Mouse (Mus musculus) CH12.LX (cell line): ENCODE results near the gene Ephb4. TPM values are rescaled to one million over a fixed set of nuclear protein-coding genes. Genes with fewer than 3 reads are reported as not detected.

Experiments
- DNase-seq: peaks from one replicate; pipeline ENCODE4 v3.0.0-alpha.2; 2013; ENCODE audit errors: extremely low read depth
- H3K27ac ChIP-seq: 2 replicates; pipeline ENCODE4 v1.5.1; 2012; ENCODE audit warnings: low read depth, mild to moderate bottlenecking, control low read depth, moderate library complexity; ENCODE audit not compliant: insufficient read depth
- H3K27me3 ChIP-seq: replicated peaks from 2 replicates; pipeline ENCODE3; 2012; ENCODE audit warnings: inconsistent platforms
- H3K36me3 ChIP-seq, 2 experiments: replicated peaks in 1 of 2; 2 replicates each; pipeline versions ENCODE3 to v1.6.1; 2012; ENCODE audit warnings: inconsistent platforms in 1 of 2, low read length in 1 of 2, mild to moderate bottlenecking in 1 of 2, mixed read lengths in 1 of 2, moderate library complexity in 1 of 2; ENCODE audit not compliant: control insufficient read depth in 1 of 2, insufficient read depth in 1 of 2
- H3K4me1 ChIP-seq, 2 experiments: 2 replicates each; pipeline ENCODE4 v1.6.1; 2012; ENCODE audit warnings: inconsistent platforms in 1 of 2, moderate library complexity in 1 of 2; ENCODE audit not compliant: insufficient read depth in 2 of 2, control insufficient read depth in 1 of 2
- H3K4me2 ChIP-seq: 2 replicates; pipeline ENCODE4 v1.6.1; 2012; ENCODE audit warnings: low read depth, mild to moderate bottlenecking, control low read depth; ENCODE audit not compliant: poor library complexity, insufficient read depth, severe bottlenecking
- H3K4me3 ChIP-seq, 3 experiments: fragments of 150-350 bp in 1 of 3; sonication (generic) in 1 of 3; replicated peaks in 1 of 3; 2 replicates each; pipeline versions ENCODE3 to v1.5.1; 2011 to 2012; ENCODE audit warnings: low read depth in 2 of 3, low read length in 2 of 3, mild to moderate bottlenecking in 2 of 3, moderate library complexity in 2 of 3, control low read depth in 1 of 3, improper control_type of control experiment in 1 of 3, inconsistent platforms in 1 of 3, mixed read lengths in 1 of 3; ENCODE audit not compliant: poor library complexity in 1 of 3
- H3K79me2 ChIP-seq: replicated peaks from 2 replicates; pipeline ENCODE4 v1.6.1; 2012; ENCODE audit warnings: mild to moderate bottlenecking, moderate library complexity; ENCODE audit not compliant: control insufficient read depth, poor library complexity, insufficient read depth, severe bottlenecking; ENCODE audit errors: extremely low read depth
- H3K9ac ChIP-seq: 2 replicates; pipeline ENCODE4 v1.6.1; 2012; ENCODE audit warnings: low read depth, mild to moderate bottlenecking, control low read depth, moderate library complexity; ENCODE audit not compliant: insufficient read depth
- H3K9me3 ChIP-seq: replicated peaks from 2 replicates; pipeline ENCODE3; 2012; ENCODE audit warnings: low read length, inconsistent platforms, mixed read lengths
- BHLHE40 ChIP-seq: IDR thresholded peaks from 2 replicates; pipeline ENCODE4 v1.6.1; 2011; ENCODE audit warnings: mild to moderate bottlenecking, low read depth, low read length, improper control_type of control experiment
- CHD2 ChIP-seq: IDR thresholded peaks from 2 replicates; pipeline ENCODE4 v1.6.1; 2011; ENCODE audit warnings: low read length, improper control_type of control experiment
- CTCF ChIP-seq, 2 experiments: IDR thresholded peaks in 1 of 2; conservative IDR thresholded peaks in 1 of 2; 2 replicates each; pipeline ENCODE4 v1.5.1; 2011 to 2012; ENCODE audit warnings: low read depth in 2 of 2, low read length in 2 of 2, improper control_type of control experiment in 1 of 2, inconsistent platforms in 1 of 2, mild to moderate bottlenecking in 1 of 2, moderate library complexity in 1 of 2
- ELF1 ChIP-seq: IDR thresholded peaks from 2 replicates; pipeline ENCODE4 v1.6.1; 2014; ENCODE audit warnings: low read depth, mild to moderate bottlenecking, inconsistent platforms, low read length, improper control_type of control experiment
- ETS1 ChIP-seq: conservative IDR thresholded peaks from 2 replicates; pipeline ENCODE4 v1.6.1; 2012; ENCODE audit warnings: low read depth, mild to moderate bottlenecking, inconsistent platforms, low read length, improper control_type of control experiment, moderate library complexity
- GABPA ChIP-seq: IDR thresholded peaks from 2 replicates; pipeline ENCODE4 v1.6.1; 2012; ENCODE audit warnings: low read depth, low read length, improper control_type of control experiment, inconsistent platforms; ENCODE audit not compliant: insufficient replicate concordance
- MAFK ChIP-seq: IDR thresholded peaks from 2 replicates; pipeline ENCODE4 v1.6.1; 2011; ENCODE audit warnings: low read length, improper control_type of control experiment; ENCODE audit not compliant: insufficient replicate concordance
- MAZ ChIP-seq: IDR thresholded peaks from 2 replicates; pipeline ENCODE4 v1.6.1; 2012; ENCODE audit warnings: low read depth, mild to moderate bottlenecking, inconsistent platforms, low read length, improper control_type of control experiment, moderate library complexity
- MEF2A ChIP-seq: IDR thresholded peaks from 2 replicates; pipeline ENCODE4 v1.6.1; 2014; ENCODE audit warnings: low read depth, mild to moderate bottlenecking, inconsistent platforms, low read length, improper control_type of control experiment, borderline replicate concordance
- MXI1 ChIP-seq: IDR thresholded peaks from 2 replicates; pipeline ENCODE4 v1.6.1; 2011; ENCODE audit warnings: mild to moderate bottlenecking, low read depth, low read length, improper control_type of control experiment
- MYC ChIP-seq: IDR thresholded peaks from 2 replicates; pipeline ENCODE4 v1.6.1; 2011; ENCODE audit warnings: low read depth, mild to moderate bottlenecking, improper control_type of control experiment, low read length
- NELFE ChIP-seq: IDR thresholded peaks from 2 replicates; pipeline ENCODE4 v1.6.1; 2011; ENCODE audit warnings: low read depth, low read length, improper control_type of control experiment
- POLR2A ChIP-seq: IDR thresholded peaks from 2 replicates; pipeline ENCODE4 v1.6.1; 2011; ENCODE audit warnings: low read depth, mild to moderate bottlenecking, improper control_type of control experiment, low read length
- RAD21 ChIP-seq: IDR thresholded peaks from 2 replicates; pipeline ENCODE4 v1.6.1; 2011; ENCODE audit warnings: low read depth, mild to moderate bottlenecking, low read length, improper control_type of control experiment, moderate library complexity
- RCOR1 ChIP-seq: conservative IDR thresholded peaks from 2 replicates; pipeline ENCODE4 v1.6.1; 2012; ENCODE audit warnings: low read depth, mild to moderate bottlenecking, inconsistent platforms, low read length, improper control_type of control experiment
- SIN3A ChIP-seq: IDR thresholded peaks from 2 replicates; pipeline ENCODE4 v1.6.1; 2012; ENCODE audit warnings: low read length, improper control_type of control experiment, inconsistent platforms
- TBP ChIP-seq: conservative IDR thresholded peaks from 2 replicates; pipeline ENCODE4 v1.6.1; 2011; ENCODE audit warnings: low read depth, low read length, improper control_type of control experiment
- TCF12 ChIP-seq: IDR thresholded peaks from 2 replicates; pipeline ENCODE4 v1.6.1; 2014; ENCODE audit warnings: low read depth, mild to moderate bottlenecking, inconsistent platforms, low read length, improper control_type of control experiment
- UBTF ChIP-seq: IDR thresholded peaks from 2 replicates; pipeline ENCODE4 v1.6.1; 2012; ENCODE audit warnings: low read depth, mild to moderate bottlenecking, inconsistent platforms, low read length, improper control_type of control experiment, moderate library complexity
- USF1 ChIP-seq: IDR thresholded peaks from 2 replicates; pipeline ENCODE4 v1.6.1; 2014; ENCODE audit warnings: low read depth, mild to moderate bottlenecking, inconsistent platforms, low read length, improper control_type of control experiment
- dilution Hi-C: fragments of 300-500 bp; cut with MboI; formaldehyde crosslinking; loops from 2 replicates; pipeline ENCODE4 v1.14.3; 2020; ENCODE audit warnings: low sequenced_read_pairs; ENCODE audit not compliant: extremely low pct_unique_long_range_greater_than_20kb, extremely low pct_ligation_motif_present
- in situ Hi-C: fragments of 300-500 bp; cut with MboI; formaldehyde crosslinking; loops from 3 replicates; pipeline ENCODE4 v1.14.3; 2019; ENCODE audit warnings: low sequenced_read_pairs, low pct_ligation_motif_present, low pct_unique_long_range_greater_than_20kb, mixed read lengths
- polyA plus RNA-seq: library from polyadenylated mRNA; unstranded; fragments of >175 nt; gene quantifications from 2 replicates; pipeline ENCODE4 v1.2.1, GENCODE M21; 2012; ENCODE audit warnings: low read depth; ENCODE audit not compliant: insufficient read length
- total RNA-seq, 2 experiments: library from RNA; depleted of rRNA; stranded (reverse); fragments of 300-350 nt in 1 of 2; fragments of >200 nt in 1 of 2; gene quantifications; 2 replicates each; pipeline ENCODE4 v1.2.3; 2012 to 2014

Gene Ephb4
- total and polyA plus RNA-seq, 3 experiments: 0.56 to 2.2 (median 1.5) TPM

GRCm38 (mm10) chr5:137343412-137343811 lies 6.5 kb upstream of the Ephb4 start:
- Histone ChIP-seq H3K4me3 (no peak overlapping the region), H3K79me2 (no peaks in the 10 kb centered on the region), H3K9ac (no peak overlapping the region), H3K36me3 (no peaks in the 10 kb centered on the region), H3K4me2 (no peak overlapping the region), H3K27ac (no peak overlapping the region), H3K9me3 (peaks cover 6% of the 10 kb centered on the region), H3K27me3 (peaks cover 14% of the 10 kb centered on the region), H3K4me1 (peaks cover 4 to 29% of the 10 kb centered on the region in 2 experiments; a peak in 2 of 4 replicates)
- in situ Hi-C loops: no loop called here
- TF ChIP-seq BHLHE40 (no peak), CTCF (conservative IDR thresholded peaks at IDR 0.05 in 1 of 2, IDR thresholded peaks at IDR 0.05 in 1 of 2; ENCODE audit: low read depth in 2 of 2, low read length in 2 of 2) (no peak), SIN3A (no peak), MXI1 (no peak), TBP (no peak), MAZ (no peak), MAFK (no peak), NELFE (no peak), UBTF (no peak), RAD21 (no peak), GABPA (no peak), ETS1 (no peak), RCOR1 (no peak), TCF12 (no peak), USF1 (no peak)
- dilution Hi-C loops: no loop called here
- no peak for DNase-seq

- dilution Hi-C loops (no loop called here), in situ Hi-C loops (no loop called here)
- H3K4me3 ChIP-seq: no peak overlapping the region
- no peaks in the 10 kb centered on the region for H3K36me3 ChIP-seq
- H3K9me3 ChIP-seq: peaks cover 6% of the 10 kb centered on the region
- DNase-seq: no peak
- H3K9ac ChIP-seq: no peak overlapping the region
- H3K27ac ChIP-seq: no peak overlapping the region
- H3K4me1 ChIP-seq: peaks cover 4 to 29% of the 10 kb centered on the region in 2 experiments; a peak in 2 of 4 replicates
- H3K4me2 ChIP-seq: no peak overlapping the region
- no peaks in the 10 kb centered on the region for H3K79me2 ChIP-seq
- H3K27me3 ChIP-seq: peaks cover 18% of the 10 kb centered on the region
- TF ChIP-seq ELF1: no peak
- TF ChIP-seq POLR2A: no peak
- no peak for TF ChIP-seq MYC
- TF ChIP-seq CHD2: no peak
- TF ChIP-seq MEF2A: no peak
Observed at GRCm38 (mm10) chr5:137343869-137344268, 6.0 kb upstream of the Ephb4 start.
